Mouse (Mus musculus): ENCODE data around the gene Tnpo1. TPM values are rescaled to one million over a fixed set of nuclear protein-coding genes. Genes with fewer than 3 reads are reported as not detected.

The Tnpo1 gene
- total and polyA plus RNA-seq, 2 experiments from 2014 or later = 22.6 to 63.4 TPM

- DNase-seq (ENCODE audit: low spot score) (peak; percentile 97), ATAC-seq (ENCODE audit: insufficient read depth, low read depth) (peak; percentile 94)
- H3K9me3 ChIP-seq (replicated peaks; ENCODE audit: control insufficient read depth, low read length) = no peaks in the 10 kb centered on the region
- no peaks in the 10 kb centered on the region for H3K36me3 ChIP-seq (replicated peaks; ENCODE audit: control insufficient read depth, insufficient read depth, low read length)
- H3K27ac ChIP-seq (ENCODE audit: low read depth) = peak within 1 kb of the TSS; percentile 100
- H3K4me2 ChIP-seq (ENCODE audit: low read depth, low read length) = peak within 1 kb of the TSS; percentile 75
- TF ChIP-seq CTCF (IDR thresholded peaks at IDR 0.05; ENCODE audit: low read depth) (peak; percentile 83), EP300 (IDR thresholded peaks at IDR 0.05; ENCODE audit: low read depth) (peak; percentile 93)
- H3K4me3 ChIP-seq (ENCODE audit: low read depth, low read length) = peak within 1 kb of the TSS; percentile 100
- H3K27me3 ChIP-seq (ENCODE audit: control insufficient read depth, insufficient read depth, low read length) = no peaks in the 10 kb centered on the region
- under 1% methylated on average over 51 of the region's 61 CpGs for WGBS
- H3K9ac ChIP-seq (replicated peaks; ENCODE audit: low read depth, low read length) = peak within 1 kb of the TSS; percentile 99
- H3K4me1 ChIP-seq (ENCODE audit: control insufficient read depth, insufficient read depth) = peaks cover 11% of the 10 kb centered on the region; the same call in 1 of the 2 replicates
Measured at GRCm38 (mm10) chr13:98815147-98815785, 110.9 kb downstream of the Tnpo1 start, which contains the start of gene Fcho2. Fcho2 (minus strand) TSS chr13:98815449.

- peak overlapping the region; percentile 100 for H3K4me3 ChIP-seq (ENCODE audit: low read depth, low read length)
- H3K4me1 ChIP-seq (ENCODE audit: control insufficient read depth, insufficient read depth) = peaks cover 11% of the 10 kb centered on the region; the same call in 1 of the 2 replicates
- TF ChIP-seq CTCF (IDR thresholded peaks at IDR 0.05; ENCODE audit: low read depth) (no peak), EP300 (IDR thresholded peaks at IDR 0.05; ENCODE audit: low read depth) (no peak)
- no peaks in the 10 kb centered on the region for H3K9me3 ChIP-seq (replicated peaks; ENCODE audit: control insufficient read depth, low read length)
- no peaks in the 10 kb centered on the region for H3K36me3 ChIP-seq (replicated peaks; ENCODE audit: control insufficient read depth, insufficient read depth, low read length)
- H3K4me2 ChIP-seq (ENCODE audit: low read depth, low read length) = peak overlapping the region; percentile 75
- 1% methylated on average over 64 of the region's 81 CpGs for WGBS
- peak overlapping the region; percentile 100 for H3K27ac ChIP-seq (ENCODE audit: low read depth)
- H3K9ac ChIP-seq (replicated peaks; ENCODE audit: low read depth, low read length) = peak overlapping the region; percentile 99
- H3K27me3 ChIP-seq (ENCODE audit: control insufficient read depth, insufficient read depth, low read length) = no peaks in the 10 kb centered on the region
- DNase-seq (ENCODE audit: low spot score) = peak; percentile 53
- ATAC-seq (ENCODE audit: insufficient read depth, low read depth) = peak; percentile 42
Measured at GRCm38 (mm10) chr13:98814275-98815040, 111.7 kb downstream of the Tnpo1 start.

- Histone ChIP-seq H3K9me3 (replicated peaks; ENCODE audit: control insufficient read depth, low read length) (no peaks in the 10 kb centered on the region), H3K27ac (ENCODE audit: low read depth) (peak overlapping the region; percentile 100), H3K4me3 (ENCODE audit: low read depth, low read length) (peak overlapping the region; percentile 100), H3K4me2 (ENCODE audit: low read depth, low read length) (peak overlapping the region; percentile 75), H3K4me1 (ENCODE audit: control insufficient read depth, insufficient read depth) (peaks cover 11% of the 10 kb centered on the region; the same call in 1 of the 2 replicates), H3K36me3 (replicated peaks; ENCODE audit: control insufficient read depth, insufficient read depth, low read length) (no peaks in the 10 kb centered on the region), H3K9ac (replicated peaks; ENCODE audit: low read depth, low read length) (peak overlapping the region; percentile 99), H3K27me3 (ENCODE audit: control insufficient read depth, insufficient read depth, low read length) (no peaks in the 10 kb centered on the region)
- TF ChIP-seq EP300 (IDR thresholded peaks at IDR 0.05; ENCODE audit: low read depth) (no peak), CTCF (IDR thresholded peaks at IDR 0.05; ENCODE audit: low read depth) (no peak)
- ATAC-seq (ENCODE audit: insufficient read depth, low read depth) (no peak), DNase-seq (ENCODE audit: low spot score) (no peak)
- 18% methylated on average over 12 of the region's 12 CpGs for WGBS
Measured at GRCm38 (mm10) chr13:98813596-98814274, 112.4 kb downstream of the Tnpo1 start.

GRCm38 (mm10) chr13:98813167-98813566, 113.0 kb downstream of the Tnpo1 start:
- no peaks in the 10 kb centered on the region for H3K9me3 ChIP-seq (replicated peaks; ENCODE audit: control insufficient read depth, low read length)
- TF ChIP-seq EP300 (IDR thresholded peaks at IDR 0.05; ENCODE audit: low read depth) (no peak), CTCF (IDR thresholded peaks at IDR 0.05; ENCODE audit: low read depth) (no peak)
- no peaks in the 10 kb centered on the region for H3K36me3 ChIP-seq (replicated peaks; ENCODE audit: control insufficient read depth, insufficient read depth, low read length)
- H3K4me3 ChIP-seq (ENCODE audit: low read depth, low read length) = peak overlapping the region; percentile 100
- no peak for DNase-seq (ENCODE audit: low spot score)
- ATAC-seq (ENCODE audit: insufficient read depth, low read depth) = no peak
- H3K27ac ChIP-seq (ENCODE audit: low read depth) = no peak overlapping the region
- no peak overlapping the region for H3K9ac ChIP-seq (replicated peaks; ENCODE audit: low read depth, low read length)
- H3K27me3 ChIP-seq (ENCODE audit: control insufficient read depth, insufficient read depth, low read length) = no peaks in the 10 kb centered on the region
- H3K4me2 ChIP-seq (ENCODE audit: low read depth, low read length) = peak overlapping the region; percentile 75
- WGBS = 50% methylated on average over 2 of the region's 2 CpGs
- peaks cover 11% of the 10 kb centered on the region; the same call in 1 of the 2 replicates for H3K4me1 ChIP-seq (ENCODE audit: control insufficient read depth, insufficient read depth)

DNA sequence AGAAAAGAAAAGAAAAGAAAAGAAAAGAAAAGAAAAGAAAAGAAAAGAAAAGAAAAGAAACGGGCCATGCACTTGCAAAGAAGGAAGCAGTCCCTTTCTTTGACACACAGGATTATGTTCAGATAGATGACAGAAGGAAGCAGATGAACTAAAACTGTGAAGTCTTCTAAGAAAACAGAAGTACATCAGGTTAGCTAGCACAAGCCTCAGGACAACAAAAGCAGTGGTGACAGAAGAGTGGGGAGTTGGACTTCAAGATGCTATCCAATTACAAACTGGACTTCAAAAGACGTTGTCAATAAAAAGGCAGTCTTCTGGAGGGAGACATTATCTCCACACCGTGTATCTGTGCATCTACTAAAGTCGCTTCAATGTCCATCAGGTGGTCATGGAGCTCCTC, 113.9 kb downstream of the Tnpo1 start:
- Histone ChIP-seq H3K4me2 (ENCODE audit: low read depth, low read length) (no peak overlapping the region), H3K9ac (replicated peaks; ENCODE audit: low read depth, low read length) (no peak overlapping the region)
- WGBS = 60% methylated on average over 4 of the region's 4 CpGs

More for the DNA sequence above, 113.9 kb downstream of the Tnpo1 start:
- DNase-seq (ENCODE audit: low spot score) (no peak), ATAC-seq (ENCODE audit: insufficient read depth, low read depth) (no peak)
- no peak overlapping the region for H3K27ac ChIP-seq (ENCODE audit: low read depth)
- no peaks in the 10 kb centered on the region for H3K36me3 ChIP-seq (replicated peaks; ENCODE audit: control insufficient read depth, insufficient read depth, low read length)
- H3K4me1 ChIP-seq (ENCODE audit: control insufficient read depth, insufficient read depth) = peaks cover 11% of the 10 kb centered on the region; the same call in 1 of the 2 replicates
- H3K9me3 ChIP-seq (replicated peaks; ENCODE audit: control insufficient read depth, low read length) = no peaks in the 10 kb centered on the region
- H3K4me3 ChIP-seq (ENCODE audit: low read depth, low read length) = no peak overlapping the region
- TF ChIP-seq EP300 (IDR thresholded peaks at IDR 0.05; ENCODE audit: low read depth) (no peak), CTCF (IDR thresholded peaks at IDR 0.05; ENCODE audit: low read depth) (no peak)
- no peaks in the 10 kb centered on the region for H3K27me3 ChIP-seq (ENCODE audit: control insufficient read depth, insufficient read depth, low read length)
